Mouse (Mus musculus): ENCODE results near the gene Brms1l. TPM values are rescaled to one million over a fixed set of nuclear protein-coding genes. Genes with fewer than 3 reads are reported as not detected.

Gene Brms1l
- total RNA-seq, 2 experiments from 2014 or later = 17.9 to 22.7 TPM

DNA sequence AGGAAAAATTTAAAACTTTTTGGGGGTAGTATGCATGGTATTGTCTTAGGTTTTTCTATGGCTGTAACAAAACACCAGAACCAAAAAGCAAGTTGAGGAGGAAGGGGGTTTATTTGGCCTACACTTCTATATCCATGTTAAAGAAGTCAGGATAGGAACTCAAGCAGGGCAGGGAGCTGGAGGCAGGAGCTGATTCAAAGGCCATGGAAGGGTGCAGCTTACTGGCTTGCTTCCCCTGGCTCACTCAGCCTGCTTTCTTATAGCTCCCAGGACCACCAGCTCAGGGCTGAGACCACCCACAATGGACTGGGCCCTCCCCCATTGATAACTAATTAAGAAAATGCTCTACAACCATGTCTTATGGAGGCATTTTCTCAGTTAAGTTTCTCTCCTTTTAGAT lies 3.2 kb upstream of the Brms1l start:
- intact Hi-C loops (cut with DNase I) = no loop called here
- no peak for TF ChIP-seq CTCF (IDR thresholded peaks at IDR 0.05)
- Histone ChIP-seq H3K4me3 (no peak overlapping the region), H3K27ac (no peak overlapping the region)
- no peak for DNase-seq

DNA sequence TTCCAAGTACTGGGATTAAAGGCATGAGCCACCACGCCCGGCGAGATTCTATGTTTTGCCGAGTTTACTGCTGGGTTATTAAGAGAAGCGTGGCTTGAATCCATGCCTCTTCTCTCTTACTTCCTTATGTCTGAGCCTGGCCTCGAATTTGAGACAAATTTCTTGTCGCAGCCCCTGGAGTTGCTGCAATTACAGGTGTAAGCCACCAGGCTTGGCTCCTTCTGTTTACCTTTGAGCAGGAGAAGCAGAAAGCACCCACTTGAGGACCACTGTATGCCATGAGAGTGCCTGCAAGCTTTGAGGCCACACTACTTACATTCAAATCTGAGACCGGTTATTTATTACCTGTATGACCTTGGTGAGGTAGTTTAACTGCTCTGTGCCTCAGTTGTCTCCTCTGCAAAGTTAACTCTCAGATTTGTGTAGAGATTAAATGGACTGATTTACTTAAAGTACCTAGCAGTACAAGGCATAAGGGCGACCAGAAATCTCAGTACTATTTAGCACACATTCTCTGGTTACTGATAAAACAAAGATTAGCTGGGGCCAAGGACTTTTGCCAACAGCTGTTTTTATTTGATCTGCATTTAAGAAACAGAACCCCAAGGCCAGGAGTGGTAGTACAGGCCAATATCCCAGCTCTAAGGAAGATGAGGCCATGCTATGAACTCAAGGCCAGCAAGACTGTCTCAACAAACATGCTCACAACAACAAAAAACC lies 2.1 kb upstream of the Brms1l start:
- DNase-seq = no peak
- no peak for TF ChIP-seq CTCF (IDR thresholded peaks at IDR 0.05)
- H3K27ac ChIP-seq = no peak overlapping the region
- intact Hi-C loops (cut with DNase I) = no loop called here
- no peak overlapping the region for H3K4me3 ChIP-seq

DNA sequence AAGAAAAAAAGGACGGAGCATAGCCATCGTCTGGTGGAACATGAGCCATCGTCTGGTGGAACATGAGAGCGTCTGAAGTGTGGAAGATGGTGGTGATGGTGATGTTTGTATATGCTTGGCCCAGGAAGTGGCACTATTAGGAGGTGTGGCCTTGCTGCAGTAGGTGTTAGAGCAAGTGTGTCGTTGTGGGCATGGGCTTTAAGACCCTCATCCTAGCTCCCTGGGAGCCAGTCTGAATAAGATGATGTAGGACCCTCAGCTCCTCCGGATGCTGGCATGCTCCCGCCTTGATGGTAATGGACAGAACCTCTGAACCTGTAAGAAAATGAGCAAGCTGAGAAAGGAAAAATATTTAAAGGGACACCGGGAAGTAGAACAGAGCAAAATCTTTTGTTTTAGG lies 1.2 kb upstream of the Brms1l start:
- intact Hi-C loops (cut with DNase I) = no loop called here
- no peak for TF ChIP-seq CTCF (IDR thresholded peaks at IDR 0.05)
- Histone ChIP-seq H3K27ac (no peak overlapping the region), H3K4me3 (no peak overlapping the region)
- DNase-seq = no peak

- Histone ChIP-seq H3K4me3 (peak overlapping the region; percentile 77), H3K27ac (peak overlapping the region; percentile 94)
- intact Hi-C loops (cut with DNase I) = no loop called here
- no peak for TF ChIP-seq CTCF (IDR thresholded peaks at IDR 0.05)
- DNase-seq = no peak
Observed at GRCm38 (mm10) chr12:55835857-55836198, 296 bp upstream of the Brms1l start.

GRCm38 (mm10) chr12:55837495-55837894 lies 1.4 kb downstream of the Brms1l start:
- Histone ChIP-seq H3K4me3 (peak overlapping the region; percentile 77), H3K27ac (no peak overlapping the region)
- TF ChIP-seq CTCF (IDR thresholded peaks at IDR 0.05) = no peak
- DNase-seq = no peak
- intact Hi-C loops (cut with DNase I) = no loop called here

- intact Hi-C loops (cut with DNase I) = no loop called here
- no peak for DNase-seq
- no peak overlapping the region for H3K4me3 ChIP-seq
- H3K27ac ChIP-seq = no peak overlapping the region
- peak; percentile 46 for TF ChIP-seq CTCF (IDR thresholded peaks at IDR 0.05)
Observed at GRCm38 (mm10) chr12:55846741-55847140, 10.6 kb downstream of the Brms1l start.

DNA sequence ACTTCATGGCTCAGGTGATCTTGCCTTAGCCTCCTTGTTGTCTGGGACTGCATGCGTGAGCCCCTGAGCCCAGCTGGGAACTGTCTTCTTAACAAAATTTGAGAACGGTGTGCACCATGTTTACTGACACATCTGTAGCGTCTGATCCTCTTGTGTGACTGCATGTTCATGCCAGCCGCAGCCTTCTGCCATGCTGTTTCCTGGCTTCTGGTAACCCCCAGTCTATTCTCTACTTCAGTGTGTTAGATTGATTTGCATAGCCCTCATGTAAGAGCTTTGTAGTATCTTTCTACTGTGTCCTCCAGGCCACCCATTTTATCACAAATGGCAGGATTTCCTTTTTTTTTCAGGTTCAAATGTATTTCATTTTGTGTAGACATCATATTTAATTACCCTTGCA lies 11.7 kb downstream of the Brms1l start:
- H3K4me3 ChIP-seq = no peak overlapping the region
- H3K27ac ChIP-seq = no peak overlapping the region
- intact Hi-C loops (cut with DNase I) = no loop called here
- TF ChIP-seq CTCF (IDR thresholded peaks at IDR 0.05) = no peak
- DNase-seq = no peak

GRCm38 (mm10) chr12:55850650-55851049 lies 14.5 kb downstream of the Brms1l start:
- no peak for DNase-seq
- H3K4me3 ChIP-seq = no peak overlapping the region
- no peak for TF ChIP-seq CTCF (IDR thresholded peaks at IDR 0.05)
- no peak overlapping the region for H3K27ac ChIP-seq
- intact Hi-C loops (cut with DNase I) = no loop called here

GRCm38 (mm10) chr12:55859409-55860349 lies 23.6 kb downstream of the Brms1l start:
- no peak for DNase-seq
- Histone ChIP-seq H3K4me3 (no peak overlapping the region), H3K27ac (no peak overlapping the region)
- TF ChIP-seq CTCF (IDR thresholded peaks at IDR 0.05) = no peak
- intact Hi-C loops (cut with DNase I) = no loop called here

DNA sequence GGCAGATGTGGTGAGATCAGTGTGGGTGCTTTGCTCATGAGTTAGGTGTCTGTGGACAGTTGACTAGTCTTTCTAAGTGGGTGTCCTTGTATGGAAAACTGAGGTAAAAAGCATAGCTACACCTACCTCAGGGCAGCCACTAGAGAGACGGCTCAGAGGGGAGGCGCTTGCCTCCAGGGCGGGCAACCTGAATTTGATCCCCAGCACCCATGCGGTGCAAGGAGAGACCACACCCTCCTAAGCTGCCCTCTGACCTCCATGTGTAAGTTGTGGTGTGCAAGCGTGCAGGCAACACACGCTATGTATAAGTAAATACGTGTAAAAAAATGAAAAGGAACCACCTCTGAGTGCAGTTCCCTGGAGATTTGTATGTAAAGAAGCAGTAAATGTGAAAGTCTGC lies 24.5 kb downstream of the Brms1l start:
- no peak overlapping the region for H3K27ac ChIP-seq
- TF ChIP-seq CTCF (IDR thresholded peaks at IDR 0.05) = no peak
- intact Hi-C loops (cut with DNase I) = no loop called here
- H3K4me3 ChIP-seq = no peak overlapping the region
- no peak for DNase-seq

DNA sequence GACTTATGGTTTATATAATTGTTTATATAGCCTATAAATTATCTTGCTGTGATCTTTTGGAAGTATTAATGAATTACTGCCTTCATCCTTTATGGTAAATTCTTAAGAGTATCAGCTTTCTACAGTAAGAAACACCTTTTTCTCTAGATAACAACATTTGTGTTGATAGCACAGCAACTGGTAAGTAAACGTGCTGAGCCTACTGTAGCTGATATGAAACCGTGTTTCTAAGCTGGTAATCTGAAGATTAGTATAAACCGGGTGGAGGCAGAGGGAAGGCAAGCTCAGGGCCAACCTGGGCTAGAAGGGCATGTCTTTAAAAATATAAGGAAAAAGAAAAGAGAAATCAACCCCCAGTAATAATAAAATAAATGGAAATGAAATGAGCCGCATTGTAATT lies 31.6 kb downstream of the Brms1l start:
- no peak for TF ChIP-seq CTCF (IDR thresholded peaks at IDR 0.05)
- DNase-seq = no peak
- intact Hi-C loops (cut with DNase I) = no loop called here
- H3K27ac ChIP-seq = no peak overlapping the region
- H3K4me3 ChIP-seq = no peak overlapping the region

GRCm38 (mm10) chr12:55869622-55870322 lies 33.6 kb downstream of the Brms1l start:
- Histone ChIP-seq H3K4me3 (no peak overlapping the region), H3K27ac (no peak overlapping the region)
- intact Hi-C loops (cut with DNase I) = no loop called here
- no peak for DNase-seq
- TF ChIP-seq CTCF (IDR thresholded peaks at IDR 0.05) = no peak

GRCm38 (mm10) chr12:55885449-55885848 lies 49.3 kb downstream of the Brms1l start:
- Histone ChIP-seq H3K27ac (no peak overlapping the region), H3K4me3 (no peak overlapping the region)
- TF ChIP-seq CTCF (IDR thresholded peaks at IDR 0.05) = no peak
- intact Hi-C loops (cut with DNase I) = no loop called here
- DNase-seq = no peak
